Mouse (Mus musculus) myocyte (in vitro differentiated cells): ENCODE results near the gene Gm37240.

ENCODE experiments used
- CEBPB ChIP-seq: IDR thresholded peaks from 2 replicates; pipeline ENCODE4 v1.6.1; 2011; ENCODE audit warnings: mild to moderate bottlenecking, moderate library complexity; ENCODE audit not compliant: poor library complexity, insufficient read depth, severe bottlenecking
- E2F4 ChIP-seq: IDR thresholded peaks from one replicate; pipeline ENCODE4 v1.6.1; 2011; ENCODE audit warnings: mild to moderate bottlenecking, control low read depth, moderate library complexity; ENCODE audit not compliant: insufficient read depth
- MAX ChIP-seq: IDR thresholded peaks from one replicate; pipeline ENCODE4 v1.6.1; 2011; ENCODE audit warnings: low read depth, mild to moderate bottlenecking, control low read depth
- MYOD1 ChIP-seq, 3 experiments: IDR thresholded peaks; one replicate each; pipeline ENCODE4 v1.6.1; 2011; ENCODE audit warnings: control low read depth in 2 of 3, low read depth in 2 of 3, mild to moderate bottlenecking in 2 of 3, moderate library complexity in 1 of 3; ENCODE audit not compliant: insufficient read length in 2 of 3, control insufficient read depth in 1 of 3
- MYOG ChIP-seq, 3 experiments: IDR thresholded peaks; one replicate each; pipeline ENCODE4 v1.6.1; 2011; ENCODE audit warnings: control low read depth in 2 of 3, low read depth in 2 of 3, mild to moderate bottlenecking in 2 of 3; ENCODE audit not compliant: insufficient read length in 2 of 3, control insufficient read depth in 1 of 3, insufficient read depth in 1 of 3
- POLR2A ChIP-seq: IDR thresholded peaks from one replicate; pipeline ENCODE4 v1.6.1; 2011; ENCODE audit warnings: low read depth, mild to moderate bottlenecking, control low read depth, moderate library complexity; ENCODE audit not compliant: insufficient read length
- POLR2AphosphoS2 ChIP-seq: IDR thresholded peaks from one replicate; pipeline ENCODE4 v1.6.1; 2011; ENCODE audit warnings: low read depth, control low read depth; ENCODE audit not compliant: insufficient read length
- REST ChIP-seq: IDR thresholded peaks from one replicate; pipeline ENCODE4 v1.6.1; 2011; ENCODE audit warnings: mild to moderate bottlenecking, control low read depth, moderate library complexity; ENCODE audit not compliant: insufficient read depth, insufficient read length
- SRF ChIP-seq: IDR thresholded peaks from one replicate; pipeline ENCODE4 v1.6.1; 2011; ENCODE audit warnings: low read depth; ENCODE audit not compliant: control insufficient read depth, insufficient read length
- TCF12 ChIP-seq: IDR thresholded peaks from one replicate; pipeline ENCODE4 v1.6.1; 2011; ENCODE audit warnings: mild to moderate bottlenecking, control low read depth; ENCODE audit not compliant: poor library complexity, insufficient read depth, severe bottlenecking
- TCF3 ChIP-seq: IDR thresholded peaks from one replicate; pipeline ENCODE4 v1.6.1; 2011; ENCODE audit warnings: low read depth, control low read depth; ENCODE audit not compliant: insufficient read length
- USF1 ChIP-seq: IDR thresholded peaks from one replicate; pipeline ENCODE4 v1.6.1; 2011; ENCODE audit warnings: low read depth, mild to moderate bottlenecking, control low read depth, moderate library complexity

DNA sequence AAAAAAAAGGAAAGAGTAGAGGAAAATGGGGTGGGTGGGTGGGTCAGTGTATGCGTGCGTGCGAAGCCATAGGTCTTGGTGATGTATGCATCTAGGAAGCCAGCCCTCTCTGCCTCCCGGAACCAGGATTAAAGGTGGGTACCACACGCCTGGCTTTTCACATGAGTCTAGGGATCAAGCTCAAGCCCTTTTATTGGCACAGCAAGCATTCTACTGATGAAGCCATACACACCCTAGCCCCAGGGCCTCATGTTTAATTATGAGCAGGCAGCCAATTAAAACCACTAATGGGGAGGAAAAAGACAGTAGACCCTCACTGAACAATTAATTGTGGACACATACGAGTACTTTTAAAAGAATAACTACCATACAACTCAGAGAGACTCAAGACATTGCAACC, 33.2 kb downstream of the Gm37240 start:
- no peak for TF ChIP-seq POLR2A
- TF ChIP-seq MAX: no peak
- TF ChIP-seq POLR2AphosphoS2: no peak
- TF ChIP-seq TCF3: no peak
- no peak for TF ChIP-seq REST
- no peak for TF ChIP-seq USF1
- TF ChIP-seq E2F4: no peak
- TF ChIP-seq CEBPB: no peak
- no peak for TF ChIP-seq TCF12
- TF ChIP-seq MYOD1 (IDR thresholded peaks at IDR 0.05; ENCODE audit: control insufficient read depth in 1 of 3, insufficient read length in 2 of 3, low read depth in 2 of 3): no peak
- no peak for TF ChIP-seq MYOG (IDR thresholded peaks at IDR 0.05; ENCODE audit: control insufficient read depth in 1 of 3, insufficient read depth in 1 of 3, insufficient read length in 2 of 3, low read depth in 2 of 3)
- TF ChIP-seq SRF: no peak
